ENCODE assay signal across 7 mouse cellular contexts in genomic region chr16:91043461-91044248, GRCm38 (mm10). TPM values are rescaled to one million over a fixed set of nuclear protein-coding genes. Genes with fewer than 3 reads are reported as not detected.
DNase-seq lines count a peak whose midpoint lies in the region; ATAC-seq and TF ChIP-seq lines count a peak whose summit lies in the region.

No protein-coding gene starts in this region.

- no peak for TF ChIP-seq POLR2A in small intestine, adult 2 months (IDR thresholded peaks at IDR 0.05; ENCODE audit: low read depth, low read length)

- H3K9ac ChIP-seq in intestine, embryonic 16.5 days (ENCODE audit: low read depth, low read length), result peak overlapping the region; percentile 96
- peak overlapping the region; percentile 90 for H3K9ac ChIP-seq in limb, embryonic 11.5 days (ENCODE audit: low read length)
- peak overlapping the region; percentile 97 for H3K9ac ChIP-seq in midbrain, embryonic 13.5 days (replicated peaks)

- no peaks in the 10 kb centered on the region for H3K36me3 ChIP-seq in intestine, embryonic 16.5 days (ENCODE audit: control insufficient read depth, insufficient read depth, low read length)
- H3K36me3 ChIP-seq in limb, embryonic 11.5 days (ENCODE audit: control insufficient read depth, insufficient read depth, low read length), result no peaks in the 10 kb centered on the region; the same call in 1 of the 2 replicates
- H3K36me3 ChIP-seq in midbrain, embryonic 13.5 days, result peaks cover 16% of the 10 kb centered on the region
- H3K36me3 ChIP-seq in small intestine, adult 2 months (ENCODE audit: control insufficient read depth, insufficient read depth, low read length), result peaks cover 4% of the 10 kb centered on the region

- under 1% methylated on average over 63 of the region's 63 CpGs for WGBS in intestine, embryonic 16.5 days
- WGBS in limb, embryonic 11.5 days, result under 1% methylated on average over 60 of the region's 63 CpGs
- WGBS in midbrain, embryonic 13.5 days, result under 1% methylated on average over 61 of the region's 63 CpGs
- WGBS in small intestine, adult 2 months, result under 1% methylated on average over 61 of the region's 63 CpGs

- H3K4me2 ChIP-seq in intestine, embryonic 16.5 days (ENCODE audit: low read depth, low read length), result peak overlapping the region; percentile 76
- peak overlapping the region; percentile 35 for H3K4me2 ChIP-seq in limb, embryonic 11.5 days (ENCODE audit: low read depth, severe bottlenecking)
- H3K4me2 ChIP-seq in midbrain, embryonic 13.5 days (replicated peaks), result peak overlapping the region; percentile 73

- peak; percentile 69 to 89 for DNase-seq in adrenal gland, adult (ENCODE audit: inconsistent age in 2 of 2, low spot score in 1 of 2)
- peak; percentile 62 for DNase-seq in gastrocnemius, postnatal 10 days
- DNase-seq in limb, embryonic 11.5 days (ENCODE audit: low spot score), result peak; percentile 76

- TF ChIP-seq CTCF in small intestine, adult 2 months (IDR thresholded peaks at IDR 0.05; ENCODE audit: extremely low read depth, insufficient read length, insufficient replicate concordance, low read depth, low read length), result no peak

- no peaks in the 10 kb centered on the region for H3K27me3 ChIP-seq in intestine, embryonic 16.5 days (replicated peaks; ENCODE audit: control insufficient read depth, insufficient read depth, low read length)
- no peaks in the 10 kb centered on the region for H3K27me3 ChIP-seq in limb, embryonic 11.5 days (ENCODE audit: control insufficient read depth, insufficient read depth, low read length)
- H3K27me3 ChIP-seq in midbrain, embryonic 13.5 days, result no peaks in the 10 kb centered on the region; the same call in 1 of the 2 replicates
- H3K27me3 ChIP-seq in small intestine, adult 2 months (ENCODE audit: control insufficient read depth, insufficient read depth, low read length), result no peaks in the 10 kb centered on the region

- ATAC-seq in common myeloid progenitor, adult 5-6 weeks (replicated peaks; ENCODE audit: low read depth, poor library complexity, severe bottlenecking), result peak; percentile 41
- peak; percentile 67 for ATAC-seq in intestine, embryonic 16.5 days
- peak; percentile 67 for ATAC-seq in limb, embryonic 11.5 days (ENCODE audit: insufficient number of reproducible peaks, low FRiP score, low TSS enrichment, low read depth)
- ATAC-seq in midbrain, embryonic 13.5 days, result peak; percentile 81

- peak overlapping the region; percentile 95 for H3K4me3 ChIP-seq in intestine, embryonic 16.5 days (ENCODE audit: low read length)
- H3K4me3 ChIP-seq in limb, embryonic 11.5 days (ENCODE audit: low read depth, low read length), result peak overlapping the region; percentile 89
- peak overlapping the region; percentile 77 for H3K4me3 ChIP-seq in midbrain, embryonic 13.5 days (replicated peaks)
- peak overlapping the region; percentile 89 for H3K4me3 ChIP-seq in small intestine, adult 2 months (ENCODE audit: low read depth, low read length)

- peaks cover 3% of the 10 kb centered on the region; the same call in 1 of the 2 replicates for H3K4me1 ChIP-seq in intestine, embryonic 16.5 days (ENCODE audit: control insufficient read depth, insufficient read depth, low read length)
- H3K4me1 ChIP-seq in limb, embryonic 11.5 days (ENCODE audit: control insufficient read depth, insufficient read depth, low read length), result peaks cover 7% of the 10 kb centered on the region; the same call in 1 of the 2 replicates
- H3K4me1 ChIP-seq in midbrain, embryonic 13.5 days (replicated peaks), result peaks cover 32% of the 10 kb centered on the region
- peaks cover 8% of the 10 kb centered on the region for H3K4me1 ChIP-seq in small intestine, adult 2 months (ENCODE audit: control insufficient read depth, insufficient read depth, insufficient read length, low read length)

- H3K27ac ChIP-seq in intestine, embryonic 16.5 days (ENCODE audit: low read length), result peak overlapping the region; percentile 97
- peak overlapping the region; percentile 90 for H3K27ac ChIP-seq in limb, embryonic 11.5 days (replicated peaks; ENCODE audit: low read depth, low read length)
- peak overlapping the region; percentile 95 for H3K27ac ChIP-seq in midbrain, embryonic 13.5 days
- peak overlapping the region; percentile 77 for H3K27ac ChIP-seq in small intestine, adult 2 months (ENCODE audit: insufficient read depth, low read depth, low read length)

- H3K9me3 ChIP-seq in intestine, embryonic 16.5 days (ENCODE audit: control insufficient read depth, low read length), result no peaks in the 10 kb centered on the region
- no peaks in the 10 kb centered on the region for H3K9me3 ChIP-seq in limb, embryonic 11.5 days (ENCODE audit: control insufficient read depth, low read length)
- no peaks in the 10 kb centered on the region for H3K9me3 ChIP-seq in midbrain, embryonic 13.5 days

RNA-seq across cellular contexts. Expression of gene Paxbp1, which starts 0.7 kb away (rescaled TPM):
- total RNA-seq in common myeloid progenitor, adult 5-6 weeks (2017), result 82.4 and 88.2 TPM in 2 replicates
- total RNA-seq in gastrocnemius, postnatal 10 days (2021), result 10 to 100 TPM; 12.8 to 26.2 TPM
- polyA plus RNA-seq in intestine, embryonic 16.5 days (2015; fragmentation: Nextera tagmentation; extraction: Ambion mirVana), result 33.4 and 35.9 TPM in 2 replicates
- 89.3 and 97.2 TPM in 2 replicates for polyA plus RNA-seq in limb, embryonic 11.5 days (2014; fragmentation: Nextera tagmentation; extraction: Ambion mirVana)
- polyA plus RNA-seq in midbrain, embryonic 13.5 days (2015; fragmentation: Nextera tagmentation; extraction: Ambion mirVana), result 85.5 and 89.6 TPM in 2 replicates
- polyA plus RNA-seq in small intestine, adult 2 months (2012; rRNA removed), result 2.9 and 7.3 TPM in 2 replicates

RNA-seq across cellular contexts. Expression of gene Synj1, which starts 32.5 kb away (rescaled TPM):
- total RNA-seq in common myeloid progenitor, adult 5-6 weeks (2017), result 27.1 and 40.4 TPM in 2 replicates
- 10 to 100 TPM; 14.6 TPM for total RNA-seq in gastrocnemius, postnatal 10 days (2021)
- polyA plus RNA-seq in intestine, embryonic 16.5 days (2015; fragmentation: Nextera tagmentation; extraction: Ambion mirVana), result 16.5 and 16.9 TPM in 2 replicates
- 10.8 and 14.2 TPM in 2 replicates for polyA plus RNA-seq in limb, embryonic 11.5 days (2014; fragmentation: Nextera tagmentation; extraction: Ambion mirVana)
- 33.6 and 38.0 TPM in 2 replicates for polyA plus RNA-seq in midbrain, embryonic 13.5 days (2015; fragmentation: Nextera tagmentation; extraction: Ambion mirVana)
- polyA plus RNA-seq in small intestine, adult 2 months (2012; rRNA removed), result 16.4 and 28.4 TPM in 2 replicates

RNA-seq across cellular contexts. Expression of gene 4932438H23Rik, which starts 51.3 kb away (rescaled TPM):
- total RNA-seq in common myeloid progenitor, adult 5-6 weeks (2017), result not detected in 2 replicates
- 1 to 10 TPM; 1.3 to 2.6 TPM for total RNA-seq in gastrocnemius, postnatal 10 days (2021)
- 0.17 and 0.22 TPM in 2 replicates for polyA plus RNA-seq in intestine, embryonic 16.5 days (2015; fragmentation: Nextera tagmentation; extraction: Ambion mirVana)
- not detected in 2 replicates for polyA plus RNA-seq in limb, embryonic 11.5 days (2014; fragmentation: Nextera tagmentation; extraction: Ambion mirVana)
- polyA plus RNA-seq in midbrain, embryonic 13.5 days (2015; fragmentation: Nextera tagmentation; extraction: Ambion mirVana), result 0.42 and 1.6 TPM in 2 replicates
- polyA plus RNA-seq in small intestine, adult 2 months (2012; rRNA removed), result 0.71 and 1.6 TPM in 2 replicates

Comparison
In these comparisons a context has a peak if more than half of its experiments do, and no peak if none do; other contexts are left out.
1. Peak in every context shown above with its lines: DNase-seq, ATAC-seq, H3K4me3 ChIP-seq and H3K27ac ChIP-seq.